Mouse (Mus musculus) liver, postnatal 0 days (tissue): ENCODE results near the gene Tmem116.

Experiments used
- CTCF ChIP-seq: sonication (generic); IDR thresholded peaks from 2 replicates; pipeline ENCODE4 v1.5.1; 2016; ENCODE audit warnings: antibody characterized with exemption, low read depth
- EP300 ChIP-seq: IDR thresholded peaks from 2 replicates; pipeline ENCODE4 v1.6.1; 2016; ENCODE audit warnings: antibody characterized with exemption, low read depth, mild to moderate bottlenecking

GRCm38 (mm10) chr5:121526961-121527360 lies 75.3 kb downstream of the Tmem116 start:
- TF ChIP-seq CTCF (no peak), EP300 (no peak)
